Mouse (Mus musculus): ENCODE measurements at regions not wholly inside any gene's neighbourhood (a gene's known extent, or its start where the extent isn't known, plus 50 kb on each side); places are given as distances from the start of the nearest gene placed in this dataset.

- Histone ChIP-seq H3K9ac (ENCODE audit: control insufficient read depth, low read depth, low read length, poor library complexity, severe bottlenecking) (no peak overlapping the region), H3K27me3 (ENCODE audit: control insufficient read depth in 1 of 2, insufficient read depth in 2 of 2, low read length in 2 of 2) (no peaks in the 10 kb centered on the region), H3K4me3 (ENCODE audit: control insufficient read depth in 1 of 2, insufficient read depth in 1 of 2, low read depth in 2 of 2, low read length in 2 of 2) (0 out of 4 replicates have a peak overlapping the region, but pooled peaks of 1 of the 2 experiments have one; percentile 16), H3K79me2 (ENCODE audit: control insufficient read depth, insufficient read depth, low read length, poor library complexity) (no peaks in the 10 kb centered on the region), H3K36me3 (ENCODE audit: control insufficient read depth in 1 of 2, insufficient read depth in 2 of 2, low read length in 2 of 2) (peaks cover 0 to 2% of the 10 kb centered on the region in 2 experiments; a peak in 1 of 4 replicates), H3K9me3 (replicated peaks; ENCODE audit: insufficient read depth, low read length) (no peaks in the 10 kb centered on the region), H3K27ac (ENCODE audit: control insufficient read depth, low read depth, low read length) (peak overlapping the region; percentile 66), H3K4me1 (ENCODE audit: control insufficient read depth in 1 of 2, insufficient read depth in 2 of 2, low read length in 2 of 2) (no peaks in the 10 kb centered on the region; a peak in 1 of 4 replicates)
- peak; percentile 80 for DNase-seq (ENCODE audit: low read depth, low spot score)
- TF ChIP-seq TAL1 (IDR thresholded peaks at IDR 0.05; ENCODE audit: low read length) (peak; percentile 67), TBP (IDR thresholded peaks at IDR 0.05; ENCODE audit: low read depth, low read length) (no peak), TCF12 (IDR thresholded peaks at IDR 0.05; ENCODE audit: low read depth, low read length) (peak; percentile 61; the same call in 1 of the 2 replicates), CTCF (IDR thresholded peaks at IDR 0.05 in 2 of 3, conservative IDR thresholded peaks at IDR 0.05 in 1 of 3; ENCODE audit: control insufficient read depth in 1 of 3, insufficient read depth in 1 of 3, low read depth in 2 of 3, low read length in 3 of 3, poor library complexity in 1 of 3, severe bottlenecking in 1 of 3) (no peak), EP300 (IDR thresholded peaks at IDR 0.05; ENCODE audit: low read depth in 1 of 2, low read length in 2 of 2) (peak; percentile 72 to 76), CHD1 (IDR thresholded peaks at IDR 0.05; ENCODE audit: low read depth, low read length) (no peak), RCOR1 (IDR thresholded peaks at IDR 0.05; ENCODE audit: low read depth, low read length) (0 out of 2 replicates have a peak, but pooled peaks have one; percentile 19), BHLHE40 (IDR thresholded peaks at IDR 0.05; ENCODE audit: borderline replicate concordance, low read depth, low read length) (no peak), SMC3 (IDR thresholded peaks at IDR 0.05; ENCODE audit: low read depth, low read length) (no peak), GATA1 (IDR thresholded peaks at IDR 0.05; ENCODE audit: low read depth, low read length) (peak; percentile 77), MYB (IDR thresholded peaks at IDR 0.05; ENCODE audit: low read depth, low read length) (no peak), ZNF384 (IDR thresholded peaks at IDR 0.05; ENCODE audit: low read depth, low read length) (no peak), ETS1 (IDR thresholded peaks at IDR 0.05; ENCODE audit: low read depth, low read length) (0 out of 2 replicates have a peak, but pooled peaks have one; percentile 9)
Observed at GRCm38 (mm10) chr2:84051883-84052331, 61.6 kb downstream of the Gm13691 start.

GRCm38 (mm10) chr2:84059246-84059645 is 68.9 kb downstream of the Gm13691 start:
- TF ChIP-seq MYC (IDR thresholded peaks at IDR 0.05; ENCODE audit: low read depth, low read length) (no peak), SIN3A (IDR thresholded peaks at IDR 0.05; ENCODE audit: low read length) (no peak), RAD21 (IDR thresholded peaks at IDR 0.05; ENCODE audit: low read depth, low read length) (no peak), RCOR1 (IDR thresholded peaks at IDR 0.05; ENCODE audit: low read depth, low read length) (no peak), MAFK (IDR thresholded peaks at IDR 0.05; ENCODE audit: borderline replicate concordance, low read depth, low read length) (no peak), SMC3 (IDR thresholded peaks at IDR 0.05; ENCODE audit: low read depth, low read length) (no peak)
- Histone ChIP-seq H3K9me3 (replicated peaks; ENCODE audit: insufficient read depth, low read length) (no peaks in the 10 kb centered on the region), H3K4me3 (ENCODE audit: control insufficient read depth in 1 of 2, insufficient read depth in 1 of 2, low read depth in 2 of 2, low read length in 2 of 2) (no peak overlapping the region), H3K4me1 (ENCODE audit: control insufficient read depth in 1 of 2, insufficient read depth in 2 of 2, low read length in 2 of 2) (no peaks in the 10 kb centered on the region), H3K79me2 (ENCODE audit: control insufficient read depth, insufficient read depth, low read length, poor library complexity) (no peaks in the 10 kb centered on the region), H3K9ac (ENCODE audit: control insufficient read depth, low read depth, low read length, poor library complexity, severe bottlenecking) (no peak overlapping the region), H3K27ac (ENCODE audit: control insufficient read depth, low read depth, low read length) (peak overlapping the region; percentile 25; the same call in 1 of the 2 replicates), H3K36me3 (ENCODE audit: control insufficient read depth in 1 of 2, insufficient read depth in 2 of 2, low read length in 2 of 2) (no peaks in the 10 kb centered on the region; a peak in 2 of 4 replicates), H3K27me3 (ENCODE audit: control insufficient read depth in 1 of 2, insufficient read depth in 2 of 2, low read length in 2 of 2) (no peaks in the 10 kb centered on the region)
- peak; percentile 61 for DNase-seq (ENCODE audit: low read depth, low spot score)

All from MEL (cell line).